Mouse (Mus musculus): ENCODE data around the gene Cmah. TPM values are rescaled to one million over a fixed set of nuclear protein-coding genes. Genes with fewer than 3 reads are reported as not detected.

The Cmah gene
- total RNA-seq, 2 experiments from 2014 or later = 3.0 to 3.7 TPM

- intact Hi-C loops (cut with DNase I) = no loop called here
- no peak for DNase-seq
These were observed 150.4 kb downstream of the Cmah start for GRCm38 (mm10) chr13:24477564-24477963.

- no peak for DNase-seq
- intact Hi-C loops (cut with DNase I) = no loop called here
These were observed 152.3 kb downstream of the Cmah start for GRCm38 (mm10) chr13:24479516-24479915.

- intact Hi-C loops (cut with DNase I) = loop anchor here (5.0 kb wide), 2 partner anchors 441 to 506 kb away; no protein-coding TSS in a partner anchor
- DNase-seq = no peak
These were observed 153.6 kb downstream of the Cmah start for GRCm38 (mm10) chr13:24480824-24481223.

GRCm38 (mm10) chr13:24481615-24482295 lies 154.6 kb downstream of the Cmah start:
- peak; percentile 33 to 41 for DNase-seq
- intact Hi-C loops (cut with DNase I) = loop anchor here (1.0 to 5.0 kb wide), 4 partner anchors 206 to 506 kb away; no protein-coding TSS in a partner anchor

GRCm38 (mm10) chr13:24483691-24484090 lies 156.5 kb downstream of the Cmah start:
- intact Hi-C loops (cut with DNase I) = loop anchor here (2.0 to 5.0 kb wide), 3 partner anchors 291 to 504 kb away; no protein-coding TSS in a partner anchor
- DNase-seq = no peak

- DNase-seq = no peak
- intact Hi-C loops (cut with DNase I) = loop anchor here (5.0 kb wide), 2 partner anchors 437 to 502 kb away; no protein-coding TSS in a partner anchor
These were observed 157.6 kb downstream of the Cmah start for GRCm38 (mm10) chr13:24484811-24485210.

GRCm38 (mm10) chr13:24485964-24486363 lies 158.8 kb downstream of the Cmah start:
- intact Hi-C loops (cut with DNase I) = no loop called here
- no peak for DNase-seq

GRCm38 (mm10) chr13:24486403-24486802 lies 159.2 kb downstream of the Cmah start:
- intact Hi-C loops (cut with DNase I) = no loop called here
- no peak for DNase-seq

- intact Hi-C loops (cut with DNase I) = no loop called here
- no peak for DNase-seq
These were observed 159.9 kb downstream of the Cmah start for GRCm38 (mm10) chr13:24487061-24487460.

GRCm38 (mm10) chr13:24487546-24487945 lies 160.3 kb downstream of the Cmah start:
- intact Hi-C loops (cut with DNase I) = no loop called here
- DNase-seq = no peak

GRCm38 (mm10) chr13:24488526-24489070 lies 161.4 kb downstream of the Cmah start:
- DNase-seq = no peak
- intact Hi-C loops (cut with DNase I) = no loop called here

- DNase-seq = no peak
- intact Hi-C loops (cut with DNase I) = no loop called here
These were observed 162.3 kb downstream of the Cmah start for GRCm38 (mm10) chr13:24489515-24489914.

- intact Hi-C loops (cut with DNase I) = no loop called here
- no peak for DNase-seq
These were observed 162.8 kb downstream of the Cmah start for GRCm38 (mm10) chr13:24490041-24490440.

- intact Hi-C loops (cut with DNase I) = no loop called here
- DNase-seq = no peak
These were observed 163.9 kb downstream of the Cmah start for GRCm38 (mm10) chr13:24491101-24491500.

- intact Hi-C loops (cut with DNase I) = no loop called here
- DNase-seq = no peak
These were observed 166.6 kb downstream of the Cmah start for GRCm38 (mm10) chr13:24493784-24494183.

- intact Hi-C loops (cut with DNase I) = no loop called here
- DNase-seq = no peak
These were observed 169.1 kb downstream of the Cmah start for GRCm38 (mm10) chr13:24496353-24496752.

GRCm38 (mm10) chr13:24497001-24497400 lies 169.8 kb downstream of the Cmah start:
- DNase-seq = no peak
- intact Hi-C loops (cut with DNase I) = no loop called here

GRCm38 (mm10) chr13:24498342-24498741 lies 171.1 kb downstream of the Cmah start:
- DNase-seq = no peak
- intact Hi-C loops (cut with DNase I) = no loop called here

- intact Hi-C loops (cut with DNase I) = loop anchor here (1.0 kb wide), 1 partner anchor 188 kb away; no protein-coding TSS in a partner anchor
- DNase-seq = no peak
These were observed 172.3 kb downstream of the Cmah start for GRCm38 (mm10) chr13:24499505-24499904.

- intact Hi-C loops (cut with DNase I) = no loop called here
- DNase-seq = no peak
These were observed 174.1 kb downstream of the Cmah start for GRCm38 (mm10) chr13:24501179-24501905.

GRCm38 (mm10) chr13:24501919-24502318 lies 174.7 kb downstream of the Cmah start:
- no peak for DNase-seq
- intact Hi-C loops (cut with DNase I) = no loop called here

All from heart, postnatal 36 days (tissue).